Mouse (Mus musculus) layer of hippocampus, adult 8-10 months (tissue): Measurements from ENCODE around the gene Flrt3. TPM values are rescaled to one million over a fixed set of nuclear protein-coding genes. Genes with fewer than 3 reads are reported as not detected.
A peak's percentile ranks its signal among the peaks of the same experiment; 100 is the strongest.

Experiments
- DNase-seq, 2 experiments: peaks; one replicate each; pipeline ENCODE4 v3.0.0; 2022; ENCODE audit warnings: low spot score in 2 of 2
- total RNA-seq, 4 experiments: library from RNA; stranded (reverse); gene quantifications; 2 replicates each; pipeline ENCODE4 v1.2.4; 2022

Flrt3 gene
- total RNA-seq, result 10 to 100 TPM; 30.4 to 42.1 (median 36.0) TPM

DNA sequence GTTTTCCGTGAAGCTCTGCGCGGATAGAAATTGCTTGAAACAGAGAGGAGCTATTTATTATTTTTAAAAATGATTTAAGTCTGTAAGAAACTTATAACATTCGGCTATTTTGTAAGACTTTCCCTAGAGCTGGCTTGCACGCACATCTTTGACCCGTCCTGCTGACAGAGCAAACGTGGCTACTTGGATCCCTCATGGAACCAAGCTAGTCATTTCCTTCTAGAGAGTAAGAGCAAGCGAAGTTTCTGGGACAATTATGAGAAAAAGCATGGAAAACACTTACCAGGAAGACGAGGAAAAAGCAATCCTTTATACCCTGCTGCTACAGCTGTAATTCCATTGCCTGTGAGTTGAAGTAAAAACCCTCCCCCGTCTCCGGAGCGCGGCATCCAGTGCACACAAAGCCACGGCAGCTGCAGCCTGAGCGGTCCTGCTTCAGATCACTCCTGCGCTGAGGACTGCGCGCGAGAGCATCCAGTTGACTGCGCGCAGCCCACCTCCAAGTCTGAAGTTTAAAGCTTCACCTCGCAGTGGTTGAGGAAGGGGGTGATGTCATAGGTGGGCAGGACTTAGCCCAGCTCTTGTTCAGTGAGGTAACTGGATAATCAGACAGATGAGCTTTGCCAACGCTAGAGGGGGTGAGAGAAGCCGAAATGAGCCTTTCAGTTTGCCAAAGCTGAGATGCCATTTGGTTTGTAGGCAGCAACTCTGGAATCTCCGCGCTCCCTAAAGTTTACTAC, at the start of gene Flrt3:
Gene Flrt3, minus strand, starts transcription at position 507 of the 740 bp plus-strand sequence.
- peak; percentile 95 to 96 for DNase-seq

GRCm38 (mm10) chr2:140717407-140717806, 46.1 kb upstream of the Flrt3 start:
- no peak for DNase-seq

- no peak for DNase-seq
These were observed 44.6 kb upstream of the Flrt3 start for GRCm38 (mm10) chr2:140715822-140716221.

DNA sequence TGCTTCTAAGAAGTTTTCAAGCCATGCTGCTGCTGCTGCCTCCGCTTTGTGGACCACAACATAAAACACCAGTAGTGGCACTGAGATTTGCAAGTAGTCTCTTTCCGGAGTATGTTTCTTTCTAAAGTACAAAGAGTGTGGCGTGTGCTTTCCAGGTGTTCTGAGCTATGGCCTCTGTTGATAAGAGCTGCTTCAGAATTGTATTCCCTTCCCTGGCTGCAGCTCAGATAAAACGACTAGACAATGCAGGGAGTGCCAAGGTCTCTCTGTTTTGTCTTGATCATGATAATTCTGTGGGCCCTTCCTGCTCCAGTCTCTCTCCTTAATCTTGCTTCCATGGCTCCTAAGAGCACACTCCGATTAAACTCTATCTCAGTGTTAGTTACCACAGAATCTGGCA, 36.3 kb upstream of the Flrt3 start:
- no peak for DNase-seq

DNA sequence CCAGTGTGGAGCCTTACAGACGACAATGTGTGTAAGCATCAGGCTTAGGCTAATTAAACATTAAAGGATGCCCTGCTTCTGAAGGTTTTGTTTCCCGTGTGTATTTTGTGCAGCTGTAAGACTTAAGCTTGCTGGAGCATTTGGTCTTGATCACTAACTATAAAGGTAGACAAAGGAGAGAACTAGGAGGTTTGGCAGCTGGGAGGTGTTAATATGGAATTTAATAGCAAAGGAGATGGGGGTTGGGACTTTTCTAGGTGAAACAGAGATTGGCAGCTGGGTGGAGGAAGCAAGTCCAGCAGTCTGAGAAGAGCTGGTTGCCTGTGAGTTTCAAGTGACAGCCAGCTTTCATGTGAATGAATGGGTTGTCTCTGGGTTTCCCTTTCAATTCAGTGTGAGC, 34.0 kb upstream of the Flrt3 start:
- DNase-seq, result no peak

GRCm38 (mm10) chr2:140704146-140704545, 32.9 kb upstream of the Flrt3 start:
- DNase-seq, result no peak

GRCm38 (mm10) chr2:140703377-140703776, 32.1 kb upstream of the Flrt3 start:
- DNase-seq, result no peak

DNA sequence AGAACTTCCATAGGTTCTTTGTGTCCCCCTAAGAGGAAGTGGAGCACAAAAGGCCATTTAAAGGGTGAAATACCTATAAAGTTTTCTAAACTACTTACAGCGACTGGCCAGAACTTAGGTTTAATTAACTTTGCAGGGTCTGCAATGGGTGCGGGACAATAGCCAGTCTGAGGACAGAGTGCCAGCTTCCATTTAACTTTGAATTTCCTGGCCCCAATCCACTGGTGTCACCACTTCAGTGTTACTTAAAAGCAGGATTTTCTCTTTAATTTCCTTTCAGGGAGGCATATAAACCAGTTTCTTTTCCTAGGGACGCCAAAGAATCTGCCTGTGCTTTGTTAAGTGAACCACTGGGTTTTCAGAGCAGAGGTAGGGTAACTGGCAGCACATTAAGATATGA, 27.3 kb upstream of the Flrt3 start:
- DNase-seq, result no peak

- DNase-seq, result no peak
These were observed 22.6 kb upstream of the Flrt3 start for GRCm38 (mm10) chr2:140693845-140694244.

DNA sequence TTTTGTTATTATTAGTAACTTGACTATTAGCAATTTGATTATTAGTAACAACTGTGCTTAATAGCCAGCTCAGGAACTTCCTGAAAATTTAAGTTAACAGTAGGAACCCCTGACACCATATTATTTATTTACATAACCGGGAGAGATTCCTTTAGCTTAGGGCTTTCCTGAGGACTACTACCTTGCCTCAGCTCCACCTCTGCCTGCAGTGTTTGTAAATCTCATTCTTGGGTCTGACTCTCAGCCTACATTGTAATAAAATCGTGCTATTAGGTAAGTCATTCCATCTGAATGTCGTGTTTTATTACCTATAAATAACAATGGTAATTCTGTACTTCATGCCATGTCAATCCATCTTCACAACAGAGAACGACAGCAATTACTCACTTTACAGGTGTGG, 21.2 kb upstream of the Flrt3 start:
- DNase-seq, result no peak

DNA sequence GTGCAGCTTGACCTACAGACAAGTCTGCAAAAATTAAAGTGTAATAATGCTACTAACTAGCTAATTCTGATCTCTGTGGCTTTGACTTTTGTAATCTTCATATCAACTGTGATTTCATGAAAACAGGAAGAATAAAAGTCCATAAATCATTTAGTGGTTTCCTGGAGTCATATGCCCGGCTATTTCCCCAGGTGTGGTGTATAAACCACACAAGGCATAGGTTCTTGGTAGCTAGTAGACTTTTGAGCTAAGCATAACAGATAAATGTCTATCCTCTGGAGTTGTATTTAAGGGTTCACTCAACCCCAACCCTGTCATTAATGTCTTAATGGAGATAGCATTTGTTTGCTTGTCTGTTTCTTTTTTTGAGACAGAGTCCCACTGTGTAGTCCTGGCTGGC, 20.1 kb upstream of the Flrt3 start:
- DNase-seq, result no peak

DNA sequence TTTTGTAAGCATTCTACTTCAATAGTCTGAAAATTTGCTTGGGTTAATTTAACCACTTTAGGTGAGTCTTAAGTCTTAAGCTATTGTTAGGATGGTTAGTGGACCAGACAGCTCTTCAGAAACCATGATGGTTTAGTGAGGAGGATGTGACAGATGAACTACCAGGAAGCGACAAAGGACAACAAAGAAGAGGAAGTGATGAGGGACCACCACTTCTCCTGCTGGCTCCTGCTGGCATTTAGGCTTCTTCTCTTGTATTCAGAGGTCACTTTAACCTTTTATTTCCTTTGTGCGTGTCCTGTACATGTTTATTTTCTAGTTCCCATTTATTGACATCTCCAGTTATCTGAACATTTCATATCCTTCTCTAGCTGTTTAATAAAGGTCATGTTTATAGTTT, 19.6 kb upstream of the Flrt3 start:
- DNase-seq, result no peak

DNA sequence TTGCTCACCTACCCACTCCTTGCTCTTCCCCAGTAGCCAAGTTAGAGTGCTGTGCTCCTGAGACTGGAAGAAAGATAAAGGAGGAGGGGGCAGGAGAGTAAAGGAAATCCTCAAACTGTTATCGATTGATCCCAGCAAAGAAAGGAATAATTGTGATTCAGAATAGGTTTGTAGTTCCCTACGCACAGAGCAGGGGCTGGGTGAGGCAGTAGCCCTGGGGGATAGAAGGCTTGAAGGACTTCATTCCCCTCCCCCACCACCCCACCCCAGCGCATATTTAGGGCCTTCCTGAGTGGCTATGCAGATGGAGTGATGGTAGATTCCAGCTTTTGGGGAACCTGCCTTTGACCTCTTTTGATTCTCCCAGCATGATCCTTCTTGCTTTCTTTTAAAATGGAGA, 5.5 kb upstream of the Flrt3 start:
- no peak for DNase-seq

DNA sequence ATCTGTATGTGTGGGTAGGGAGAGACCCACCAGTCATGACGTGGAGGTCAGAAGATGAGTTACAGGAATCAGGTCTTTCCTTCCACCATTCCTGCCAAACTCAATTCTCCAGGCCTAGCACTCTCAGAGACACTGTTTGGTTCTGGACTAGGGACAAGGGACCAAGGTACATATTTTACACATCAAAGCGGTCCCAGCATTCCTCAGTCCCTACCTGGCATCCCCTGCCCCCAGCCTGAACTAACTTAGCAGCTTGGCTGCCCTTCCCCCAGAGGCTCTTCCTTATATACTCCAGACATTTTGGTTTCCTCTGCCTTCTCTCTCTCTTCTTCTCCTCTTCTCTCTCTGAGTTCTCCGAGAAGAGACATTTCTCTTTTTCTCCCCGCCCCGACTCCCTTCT, 2.2 kb upstream of the Flrt3 start:
- no peak for DNase-seq

DNA sequence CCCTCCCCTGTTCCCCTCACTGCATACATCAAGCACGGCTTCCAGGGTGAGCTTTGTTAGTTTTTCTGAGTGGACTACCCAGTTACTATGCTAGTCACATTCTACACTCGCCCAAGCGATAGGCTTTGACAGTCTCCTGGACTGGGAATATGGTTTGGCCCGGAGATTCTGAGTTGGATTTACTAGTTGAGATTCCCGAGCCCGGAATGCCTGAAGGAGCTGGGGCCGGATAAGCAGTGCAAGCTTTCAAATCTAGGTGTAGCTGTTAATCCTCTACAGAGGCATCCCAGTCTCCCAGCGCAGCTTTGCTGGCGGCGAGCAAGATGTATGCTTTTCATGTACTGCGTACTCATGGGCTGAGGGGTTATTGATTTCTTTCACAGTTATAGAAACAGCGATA, 812 bp downstream of the Flrt3 start:
- peak; percentile 49 to 56 for DNase-seq

DNA sequence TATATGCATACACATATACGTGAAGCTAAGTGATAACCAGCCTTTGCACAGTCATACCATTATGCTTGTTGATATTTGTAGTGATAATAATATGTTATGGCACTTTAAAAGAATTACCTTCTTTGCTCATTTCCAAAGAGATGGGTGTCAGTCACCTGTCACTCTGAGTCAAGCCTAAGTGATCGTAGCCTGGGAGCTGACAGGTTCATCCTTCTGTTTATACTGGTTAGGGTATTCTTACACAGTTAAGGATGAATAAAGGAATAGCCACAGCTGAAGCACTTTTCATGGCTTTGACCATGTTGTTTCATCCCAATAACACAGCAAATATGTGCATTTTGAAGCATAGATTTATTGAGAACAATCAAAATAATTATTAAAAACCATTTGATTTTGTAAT, 1.5 kb downstream of the Flrt3 start:
- no peak for DNase-seq

DNA sequence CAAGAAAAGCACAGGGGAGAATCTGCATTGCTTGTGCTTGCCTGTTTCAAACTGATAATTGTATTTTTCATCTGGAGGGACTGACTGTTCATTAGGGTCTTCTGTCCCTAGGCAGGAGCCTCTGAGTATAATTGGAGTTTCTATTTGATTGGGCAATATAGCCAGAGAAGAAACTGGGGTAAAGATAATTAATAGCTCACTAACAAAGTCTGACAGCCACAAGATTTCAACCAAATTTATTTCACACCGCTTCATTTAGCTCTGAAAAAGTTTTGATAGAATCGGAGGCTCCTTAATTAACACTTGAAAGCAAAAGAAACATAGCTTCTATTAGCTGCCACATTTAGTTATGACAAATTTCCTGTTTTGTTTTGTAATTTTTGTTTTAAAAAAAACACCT, 2.2 kb downstream of the Flrt3 start:
- DNase-seq, result no peak

- peak; percentile 78 to 82 for DNase-seq
These were observed 3.0 kb downstream of the Flrt3 start for GRCm38 (mm10) chr2:140668311-140668710.

DNA sequence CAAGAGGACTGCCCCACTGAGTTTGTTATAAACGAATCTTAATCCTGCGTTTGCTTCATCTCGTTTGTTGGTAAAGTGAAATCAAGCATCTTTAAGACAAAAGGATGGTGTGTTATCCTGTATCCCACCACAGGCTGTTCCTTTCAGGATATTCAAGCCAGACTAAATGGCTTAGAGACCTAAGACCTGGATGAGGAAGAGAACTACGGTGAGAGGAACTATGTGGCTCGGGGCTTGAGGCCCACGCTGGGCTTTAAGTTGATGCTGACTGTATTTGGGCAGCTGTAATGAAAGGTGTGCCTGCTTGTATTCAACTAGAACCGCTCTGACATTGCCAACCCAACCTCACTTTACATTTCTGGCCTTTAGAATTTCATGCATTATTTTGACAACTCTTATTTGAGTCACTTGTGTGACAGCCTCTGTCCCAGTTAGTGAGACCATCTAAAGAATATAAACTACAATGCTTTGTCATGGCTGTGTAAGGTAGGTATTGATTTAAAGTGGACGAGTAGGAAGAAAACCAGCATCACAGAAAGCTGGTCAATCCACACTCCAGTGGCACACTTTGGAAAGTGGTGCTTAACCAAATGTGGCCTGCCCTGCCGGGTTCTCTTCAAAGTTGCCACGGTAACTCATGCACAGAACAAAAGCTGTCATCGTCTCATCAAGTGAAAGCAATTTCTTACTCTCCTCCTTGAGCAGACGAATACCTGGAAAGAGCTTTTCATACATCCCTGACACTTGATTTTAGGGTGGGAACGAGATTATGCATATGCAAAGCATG, 3.8 kb downstream of the Flrt3 start:
- DNase-seq, result no peak

- no peak for DNase-seq
These were observed 4.4 kb downstream of the Flrt3 start for GRCm38 (mm10) chr2:140666846-140667245.

DNA sequence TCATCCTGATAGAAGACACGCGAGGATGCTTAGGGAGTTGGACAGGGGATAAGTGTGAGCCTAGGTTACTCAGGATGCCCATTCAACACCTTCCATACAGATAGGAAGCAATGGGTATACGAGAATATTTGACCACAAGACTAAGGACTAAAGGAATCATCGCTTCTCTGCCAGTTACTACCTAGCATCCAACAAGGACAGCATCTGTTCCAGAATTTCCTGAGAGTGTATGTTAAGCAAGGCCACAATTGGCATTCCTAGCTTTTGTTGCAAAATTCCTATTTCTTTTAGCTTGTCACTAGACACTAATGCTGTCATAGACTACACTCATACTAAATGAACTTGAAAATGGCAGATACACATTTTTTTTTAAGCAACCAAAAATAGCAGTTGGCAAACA, 6.9 kb downstream of the Flrt3 start:
- no peak for DNase-seq

GRCm38 (mm10) chr2:140662673-140663072, 8.6 kb downstream of the Flrt3 start:
- no peak for DNase-seq

DNA sequence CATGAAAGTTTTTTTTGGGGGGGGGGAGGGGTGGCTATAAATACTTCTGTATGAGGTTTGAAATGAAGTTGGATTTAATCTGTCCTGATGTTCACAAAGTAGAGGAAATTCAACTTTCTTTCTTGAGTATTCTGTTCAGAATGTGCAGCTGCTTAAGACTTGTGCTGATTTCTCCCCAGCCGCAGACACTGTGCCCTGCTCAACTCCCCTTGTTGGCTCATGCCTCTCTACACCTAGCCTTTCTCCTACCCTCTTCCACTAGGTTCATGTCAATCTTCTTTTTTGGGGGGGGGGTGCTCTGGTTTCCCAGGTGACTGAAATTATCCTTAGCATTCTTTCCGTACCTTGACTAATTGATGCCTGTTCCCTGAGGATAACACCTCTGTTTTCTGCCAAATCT, 17.3 kb downstream of the Flrt3 start:
- no peak for DNase-seq
